Mouse (Mus musculus): Measurements from ENCODE around the gene Nol4l. TPM values are rescaled to one million over a fixed set of nuclear protein-coding genes. Genes with fewer than 3 reads are reported as not detected.
"Not testable (repeated sequence)": the region's sequence is repeated elsewhere in the genome, so short reads cannot be mapped to it uniquely, and the experiment has no call there.

Gene Nol4l
- polyA plus RNA-seq, 1 experiment from 2014 or later: 13.2 TPM

- Histone ChIP-seq H3K36me3 (peaks cover 41% of the 10 kb centered on the region), H3K4me1 (no peaks in the 10 kb centered on the region), H3K9me3 (no peaks in the 10 kb centered on the region)
Observed at GRCm38 (mm10) chr2:153370871-153371270, 158.9 kb downstream of the Nol4l start.

GRCm38 (mm10) chr2:153364531-153364930 is 165.2 kb downstream of the Nol4l start:
- WGBS: 93% methylated on average over 14 of the region's 14 CpGs
- H3K27me3 ChIP-seq; H3K4me2 ChIP-seq (replicated peaks); H3K9me3 ChIP-seq; H3K9ac ChIP-seq; H3K4me1 ChIP-seq; H3K4me3 ChIP-seq; H3K27ac ChIP-seq; ATAC-seq (ENCODE audit: low FRiP score, low read depth): not testable (repeated sequence)
- H3K36me3 ChIP-seq: peaks cover 71% of the 10 kb centered on the region

More at GRCm38 (mm10) chr2:153370871-153371270, 158.9 kb downstream of the Nol4l start:
- H3K4me3 ChIP-seq: no peak overlapping the region
- H3K4me2 ChIP-seq (replicated peaks): no peak overlapping the region
- H3K9ac ChIP-seq: no peak overlapping the region
- H3K27me3 ChIP-seq: no peaks in the 10 kb centered on the region
- H3K27ac ChIP-seq: no peak overlapping the region
- no peak for ATAC-seq (ENCODE audit: low FRiP score, low read depth)

- no peak for ATAC-seq (ENCODE audit: low FRiP score, low read depth)
- no peak overlapping the region for H3K27ac ChIP-seq
- H3K4me2 ChIP-seq (replicated peaks): no peak overlapping the region
- 92% methylated on average over 1 of the region's 1 CpGs for WGBS
- no peaks in the 10 kb centered on the region for H3K4me1 ChIP-seq
- H3K4me3 ChIP-seq: no peak overlapping the region
- H3K9me3 ChIP-seq: no peaks in the 10 kb centered on the region
- no peak overlapping the region for H3K9ac ChIP-seq
- H3K27me3 ChIP-seq: no peaks in the 10 kb centered on the region
- peaks cover 72% of the 10 kb centered on the region for H3K36me3 ChIP-seq
Observed at GRCm38 (mm10) chr2:153361101-153361710, 168.6 kb downstream of the Nol4l start.

Other genes starting within 250 kb of the Nol4l start
- gene Kif3b, start 238.6 kb downstream of the Nol4l start, polyA plus RNA-seq (2015; fragmentation: Nextera tagmentation; extraction: Ambion mirVana): 6.0 and 6.3 TPM in 2 replicates
- gene Asxl1, start 184.1 kb downstream of the Nol4l start, polyA plus RNA-seq (2015; fragmentation: Nextera tagmentation; extraction: Ambion mirVana): 13.2 and 14.2 TPM in 2 replicates
- not detected in 2 replicates for gene 4930404H24Rik, start 37.2 kb downstream of the Nol4l start, polyA plus RNA-seq (2015; fragmentation: Nextera tagmentation; extraction: Ambion mirVana)
- 77.0 and 79.4 TPM in 2 replicates for gene Commd7, start 102.8 kb upstream of the Nol4l start, polyA plus RNA-seq (2015; fragmentation: Nextera tagmentation; extraction: Ambion mirVana)
- 10.8 and 11.1 TPM in 2 replicates for gene Dnmt3b, start 119.5 kb upstream of the Nol4l start, polyA plus RNA-seq (2015; fragmentation: Nextera tagmentation; extraction: Ambion mirVana)
- gene Dnmt3c, start 166.7 kb upstream of the Nol4l start, polyA plus RNA-seq (2015; fragmentation: Nextera tagmentation; extraction: Ambion mirVana): not detected in 2 replicates
- 224 and 228 TPM in 2 replicates for gene Mapre1, start 211.3 kb upstream of the Nol4l start, polyA plus RNA-seq (2015; fragmentation: Nextera tagmentation; extraction: Ambion mirVana)
- 0.09 and 0.15 TPM in 2 replicates for gene Efcab8, start 250.0 kb upstream of the Nol4l start, polyA plus RNA-seq (2015; fragmentation: Nextera tagmentation; extraction: Ambion mirVana)

Measured in limb, embryonic 13.5 days (tissue).